Mouse (Mus musculus): ENCODE data around the gene Camk2g.

DNA sequence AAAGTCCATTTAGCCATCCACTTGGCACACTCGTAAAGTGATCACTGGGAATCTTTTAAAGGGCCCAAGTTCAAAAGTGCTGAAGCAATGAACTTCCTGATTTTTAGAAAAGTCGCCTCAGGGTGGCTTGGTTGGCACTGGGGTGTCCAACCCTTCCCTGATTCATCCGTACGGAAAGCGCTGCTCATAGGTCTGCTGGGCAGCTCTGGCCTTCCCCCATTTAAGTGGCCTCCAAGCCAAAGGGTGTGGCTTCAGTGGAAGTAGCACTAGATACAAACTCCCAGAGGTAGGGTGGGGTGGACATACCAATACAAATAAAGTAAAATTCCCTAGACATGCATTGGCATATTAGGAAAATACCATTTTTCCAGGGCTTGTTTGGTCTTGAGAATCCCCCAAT lies 33.6 kb upstream of the Camk2g start:
- no peak for TF ChIP-seq NELFE (IDR thresholded peaks at IDR 0.05; ENCODE audit: low read depth, low read length)
- no peak for TF ChIP-seq CTCF (conservative IDR thresholded peaks at IDR 0.05 in 1 of 2, IDR thresholded peaks at IDR 0.05 in 1 of 2; ENCODE audit: low read depth in 2 of 2, low read length in 2 of 2)
